Mouse (Mus musculus) olfactory bulb, adult 2 months (tissue): ENCODE results near the gene Fcna. TPM values are rescaled to one million over a fixed set of nuclear protein-coding genes. Genes with fewer than 3 reads are reported as not detected.

Experiments used
- H3K27ac ChIP-seq: fragments of 200-500 bp; 2 replicates; pipeline ENCODE4 v1.5.1; 2012; ENCODE audit warnings: low read depth, low read length; ENCODE audit not compliant: insufficient read depth
- H3K4me1 ChIP-seq: fragments of 200-500 bp; 2 replicates; pipeline ENCODE4 v1.6.1; 2012; ENCODE audit warnings: low read length; ENCODE audit not compliant: control insufficient read depth, insufficient read depth
- H3K4me3 ChIP-seq: fragments of 200-500 bp; 2 replicates; pipeline ENCODE4 v1.5.1; 2012; ENCODE audit warnings: mild to moderate bottlenecking, low read depth, low read length, moderate library complexity; ENCODE audit not compliant: insufficient read depth
- CTCF ChIP-seq: fragments of 200-500 bp; IDR thresholded peaks from 2 replicates; pipeline ENCODE4 v1.5.1; 2012; ENCODE audit warnings: low read depth, mild to moderate bottlenecking, low read length, moderate library complexity; ENCODE audit not compliant: insufficient read depth
- POLR2A ChIP-seq: fragments of 200-500 bp; IDR thresholded peaks from 2 replicates; pipeline ENCODE4 v1.6.1; 2012; ENCODE audit warnings: mild to moderate bottlenecking, low read depth, low read length, moderate library complexity; ENCODE audit not compliant: insufficient read depth
- WGBS: fragments of 180-500 bp; shearing (Covaris S2); methylation state at CpG from one replicate; pipeline ENCODE4 v1.1.7; 2018; 5-methylcytosine and 5-hydroxymethylcytosine counted together
- polyA plus RNA-seq: library from polyadenylated mRNA; stranded (reverse); fragments of >200 nt; gene quantifications from 2 replicates; pipeline ENCODE4 v1.2.4, GENCODE M21; 2012; ENCODE audit warnings: low replicate concordance; ENCODE audit not compliant: missing spikeins, insufficient read depth, insufficient read length

Gene Fcna
- polyA plus RNA-seq, 1 experiment, result not detected

GRCm38 (mm10) chr2:25620386-25620785, 7.4 kb downstream of the Fcna start:
- H3K4me1 ChIP-seq, result peaks cover 18% of the 10 kb centered on the region
- no peak overlapping the region for H3K4me3 ChIP-seq
- WGBS, result 88% methylated on average over 6 of the region's 6 CpGs
- TF ChIP-seq POLR2A (no peak), CTCF (no peak)
- H3K27ac ChIP-seq, result no peak overlapping the region

DNA sequence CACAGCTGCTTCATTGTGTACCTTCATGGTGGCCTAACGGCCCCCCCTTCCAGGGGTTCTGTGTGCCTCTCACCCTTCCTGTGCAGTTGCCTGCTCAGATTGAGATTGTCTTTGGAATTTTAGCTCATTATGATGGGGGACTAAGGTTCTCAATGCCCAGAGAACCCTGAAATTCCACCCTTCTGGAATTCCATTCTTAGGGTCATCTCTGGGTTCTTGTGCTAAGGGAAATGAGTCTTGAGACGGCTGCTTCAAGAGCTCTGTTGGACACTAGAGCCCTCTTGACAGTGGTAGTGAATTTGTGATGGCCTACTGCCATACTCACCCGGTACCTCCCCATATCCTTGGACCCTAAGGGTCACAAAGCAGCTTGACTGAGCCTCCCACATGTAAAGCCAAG, 10.3 kb downstream of the Fcna start, which contains the start of gene Ccdc183:
Gene Ccdc183 (minus strand): TSS at position 101 of the 400 bp plus-strand sequence.
- TF ChIP-seq POLR2A, result no peak
- TF ChIP-seq CTCF, result no peak
- H3K4me1 ChIP-seq, result peaks cover 18% of the 10 kb centered on the region
- H3K4me3 ChIP-seq, result no peak within 1 kb of the TSS
- 90% methylated on average over 3 of the region's 3 CpGs for WGBS
- H3K27ac ChIP-seq, result no peak within 1 kb of the TSS

DNA sequence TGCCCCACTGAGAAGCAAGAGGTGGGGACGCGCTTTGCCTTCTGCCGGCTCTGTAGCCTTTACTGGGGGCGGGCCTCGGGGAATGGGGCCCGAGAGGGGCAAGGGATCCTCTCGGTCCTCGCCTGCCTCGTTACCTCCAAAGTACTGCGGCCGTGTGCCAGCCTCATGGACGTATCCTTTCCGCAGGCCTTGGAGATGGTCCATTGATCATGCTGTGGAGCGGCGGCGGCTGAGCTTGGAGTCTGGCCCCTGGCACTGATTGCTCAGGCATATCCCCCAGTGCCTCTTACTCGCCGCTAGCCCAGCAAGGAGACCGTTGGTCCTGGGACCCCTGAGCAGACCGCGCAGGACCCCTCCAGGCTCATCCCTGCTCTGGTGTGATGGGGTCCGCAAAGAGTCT, 11.4 kb downstream of the Fcna start:
- Histone ChIP-seq H3K4me1 (peaks cover 14% of the 10 kb centered on the region), H3K27ac (no peak overlapping the region), H3K4me3 (no peak overlapping the region)
- TF ChIP-seq POLR2A, result no peak
- no peak for TF ChIP-seq CTCF
- 15% methylated on average over 22 of the region's 22 CpGs for WGBS

GRCm38 (mm10) chr2:25608671-25609070, 19.2 kb downstream of the Fcna start:
- Histone ChIP-seq H3K4me3 (peak overlapping the region; percentile 78), H3K4me1 (peaks cover 9% of the 10 kb centered on the region), H3K27ac (peak overlapping the region; percentile 7; the same call in 1 of the 2 replicates)
- TF ChIP-seq POLR2A (no peak), CTCF (no peak)
- WGBS, result 59% methylated on average over 10 of the region's 10 CpGs

DNA sequence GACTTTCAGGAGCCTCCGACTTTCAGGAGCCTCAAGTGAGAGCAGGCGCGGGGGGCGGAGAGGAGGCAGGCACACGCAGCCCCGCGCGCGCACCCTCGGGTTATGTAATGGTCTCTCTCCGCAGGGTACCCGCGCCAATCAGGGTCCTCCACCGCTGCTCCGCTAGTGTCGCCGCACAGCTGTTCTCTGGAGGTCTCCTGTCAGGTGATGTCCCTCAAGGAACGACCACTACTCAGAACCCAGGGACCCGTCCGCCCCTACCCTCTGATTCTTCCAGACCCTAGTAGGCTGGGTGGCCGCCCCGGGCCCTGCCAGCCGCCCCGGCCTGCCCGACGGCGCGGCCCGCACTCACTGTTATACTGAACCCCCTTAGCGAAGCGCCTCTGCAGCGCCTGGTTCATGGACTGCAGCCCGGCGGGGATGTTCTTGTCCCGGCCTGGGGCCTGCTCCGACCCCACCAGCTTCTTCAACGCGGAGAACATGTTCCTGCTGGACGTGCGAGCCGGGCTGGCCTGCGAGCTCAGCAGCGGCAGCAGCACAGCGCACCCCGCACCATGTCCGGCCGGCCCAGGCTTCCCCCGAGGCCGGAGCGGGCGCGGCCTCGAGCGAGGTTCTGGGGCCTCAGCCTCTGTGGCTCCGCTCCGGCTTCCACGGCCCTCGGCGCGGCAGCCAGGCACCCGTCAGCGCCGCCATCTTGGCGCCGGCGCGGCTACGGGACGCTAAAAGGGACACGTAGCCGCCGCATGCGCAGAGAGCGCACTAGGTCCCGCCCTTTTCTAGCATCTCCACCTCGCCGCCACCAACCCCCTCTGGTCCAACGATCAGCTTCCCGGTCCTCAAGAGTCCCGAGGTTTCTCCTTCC, 19.8 kb downstream of the Fcna start, which contains the start of gene Rabl6:
Gene Rabl6 (minus strand): TSS at position 761 of the 862 bp plus-strand sequence.
- peak within 1 kb of the TSS; percentile 78 for H3K4me3 ChIP-seq
- peak within 1 kb of the TSS; percentile 77 for H3K27ac ChIP-seq
- WGBS, result under 1% methylated on average over 80 of the region's 80 CpGs
- H3K4me1 ChIP-seq, result peaks cover 9% of the 10 kb centered on the region
- no peak for TF ChIP-seq CTCF
- TF ChIP-seq POLR2A, result peak; percentile 82; the same call in 1 of the 2 replicates

DNA sequence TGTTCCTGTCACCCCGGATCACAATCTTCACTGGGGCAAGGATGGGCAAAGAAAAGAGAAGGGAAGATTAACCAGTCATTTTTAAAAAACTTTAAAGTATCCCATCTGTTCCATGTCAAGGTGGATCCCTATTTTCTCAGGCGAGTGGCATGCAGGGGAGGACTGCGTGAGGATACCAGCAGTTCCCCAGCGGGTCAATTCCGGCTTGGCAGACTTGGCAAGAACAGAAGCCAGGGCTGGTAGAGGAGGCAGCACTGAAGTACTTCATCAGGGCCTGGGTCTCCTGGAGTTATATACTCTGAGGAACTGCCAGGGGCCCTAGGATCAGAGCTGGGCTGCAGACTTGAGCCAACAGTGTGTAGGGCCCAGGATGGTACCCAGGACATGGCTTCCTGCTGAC, 25.3 kb downstream of the Fcna start:
- H3K4me1 ChIP-seq, result peaks cover 3% of the 10 kb centered on the region; the same call in 1 of the 2 replicates
- H3K27ac ChIP-seq, result no peak overlapping the region
- TF ChIP-seq CTCF, result no peak
- no peak for TF ChIP-seq POLR2A
- H3K4me3 ChIP-seq, result no peak overlapping the region
- WGBS, result 90% methylated on average over 5 of the region's 5 CpGs

GRCm38 (mm10) chr2:25600037-25600436, 27.8 kb downstream of the Fcna start:
- no peak for TF ChIP-seq CTCF
- TF ChIP-seq POLR2A, result no peak
- Histone ChIP-seq H3K4me3 (no peak overlapping the region), H3K4me1 (no peaks in the 10 kb centered on the region; the same call in 1 of the 2 replicates), H3K27ac (no peak overlapping the region)
- WGBS, result 73% methylated on average over 2 of the region's 2 CpGs

GRCm38 (mm10) chr2:25598749-25599148, 29.1 kb downstream of the Fcna start:
- WGBS, result 94% methylated on average over 1 of the region's 1 CpGs
- H3K4me3 ChIP-seq, result no peak overlapping the region
- no peak for TF ChIP-seq CTCF
- TF ChIP-seq POLR2A, result no peak
- H3K4me1 ChIP-seq, result no peaks in the 10 kb centered on the region; the same call in 1 of the 2 replicates
- H3K27ac ChIP-seq, result no peak overlapping the region
